Mouse (Mus musculus): ENCODE results near the gene Ppp1r3f. TPM values are rescaled to one million over a fixed set of nuclear protein-coding genes. Genes with fewer than 3 reads are reported as not detected.

Ppp1r3f gene
- polyA plus RNA-seq, 1 experiment from 2014 or later, result 1.2 TPM

DNA sequence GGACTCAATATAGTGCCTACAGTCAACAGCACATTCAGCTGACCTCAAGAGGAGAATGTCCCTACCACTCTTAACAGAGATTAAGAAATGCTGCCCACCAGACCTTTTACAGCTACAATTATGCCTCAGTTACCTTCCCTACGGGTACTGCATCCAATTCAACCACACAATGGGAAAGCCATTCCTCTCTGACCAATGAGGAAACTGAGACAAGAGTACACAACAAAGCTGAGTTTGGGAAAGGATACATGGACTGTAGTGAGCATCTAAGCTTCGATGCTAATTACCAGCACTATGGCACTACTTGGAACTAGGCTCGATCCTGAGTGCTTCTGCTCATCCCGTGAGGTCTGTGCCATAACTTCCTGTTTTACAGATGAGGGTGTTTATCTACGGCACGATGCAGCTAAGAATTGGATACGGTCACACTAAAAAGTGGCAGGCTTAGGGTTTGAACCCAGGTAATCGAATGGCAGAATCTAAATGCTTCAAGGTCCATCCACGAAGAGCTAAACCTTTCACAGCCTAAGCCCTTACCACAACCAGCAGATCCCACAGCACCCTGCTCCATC is 2.4 kb downstream of the Ppp1r3f start:
- H3K4me2 ChIP-seq (ENCODE audit: low read depth, low read length), result no peak overlapping the region
- no peaks in the 10 kb centered on the region for H3K27me3 ChIP-seq (ENCODE audit: control insufficient read depth, insufficient read depth, low read length)
- no peak overlapping the region for H3K4me3 ChIP-seq (ENCODE audit: low read depth, low read length)
- no peaks in the 10 kb centered on the region for H3K4me1 ChIP-seq (ENCODE audit: control insufficient read depth, insufficient read depth, low read length)
- 91% methylated on average over 9 of the region's 9 CpGs for WGBS
- H3K9ac ChIP-seq (replicated peaks; ENCODE audit: low read length), result no peak overlapping the region
- H3K9me3 ChIP-seq (replicated peaks; ENCODE audit: control insufficient read depth, low read length), result no peaks in the 10 kb centered on the region
- ATAC-seq (replicated peaks; ENCODE audit: insufficient number of reproducible peaks, low FRiP score, low TSS enrichment, low read depth) (no peak), DNase-seq (ENCODE audit: low spot score) (no peak)
- H3K27ac ChIP-seq (replicated peaks; ENCODE audit: low read depth, low read length), result no peak overlapping the region
- H3K36me3 ChIP-seq (replicated peaks; ENCODE audit: control insufficient read depth, insufficient read depth, low read depth, low read length), result no peaks in the 10 kb centered on the region

DNA sequence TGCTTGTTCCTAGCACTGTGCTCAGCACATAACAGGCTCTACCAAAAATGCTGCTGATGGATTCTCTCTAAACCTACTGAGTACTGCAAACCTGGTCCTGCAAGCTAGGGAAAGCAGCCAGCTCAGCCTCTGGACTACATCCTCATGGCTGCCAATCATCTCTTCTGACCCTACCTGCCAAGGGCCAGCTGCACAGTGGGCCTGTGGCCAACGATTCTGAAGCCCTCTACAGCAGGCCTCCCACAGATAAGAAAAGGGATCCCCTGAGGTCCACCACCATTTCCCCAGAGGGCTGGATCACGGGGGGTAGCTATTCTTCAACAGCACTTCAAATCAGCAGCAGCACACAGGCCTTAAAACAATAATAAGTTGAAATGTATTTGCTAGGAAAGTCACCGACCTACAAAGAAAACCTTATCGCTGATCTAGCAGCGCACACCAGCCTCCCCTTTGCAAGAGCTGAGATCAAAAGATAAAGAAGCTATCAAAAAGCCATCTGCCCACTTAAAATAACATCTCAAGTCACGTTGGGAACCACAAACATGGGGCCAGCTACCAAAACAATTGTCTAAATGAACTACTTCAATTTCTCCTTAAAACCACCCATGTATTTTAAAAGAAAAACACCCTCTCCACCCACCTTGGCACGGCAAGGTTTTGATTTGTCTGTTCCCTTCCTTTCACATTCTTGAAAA is 3.5 kb downstream of the Ppp1r3f start:
- Histone ChIP-seq H3K36me3 (replicated peaks; ENCODE audit: control insufficient read depth, insufficient read depth, low read depth, low read length) (no peaks in the 10 kb centered on the region), H3K4me2 (ENCODE audit: low read depth, low read length) (no peak overlapping the region), H3K9ac (replicated peaks; ENCODE audit: low read length) (no peak overlapping the region), H3K4me3 (ENCODE audit: low read depth, low read length) (no peak overlapping the region), H3K27ac (replicated peaks; ENCODE audit: low read depth, low read length) (no peak overlapping the region), H3K4me1 (ENCODE audit: control insufficient read depth, insufficient read depth, low read length) (no peaks in the 10 kb centered on the region), H3K9me3 (replicated peaks; ENCODE audit: control insufficient read depth, low read length) (no peaks in the 10 kb centered on the region), H3K27me3 (ENCODE audit: control insufficient read depth, insufficient read depth, low read length) (no peaks in the 10 kb centered on the region)
- 61% methylated on average over 7 of the region's 7 CpGs for WGBS
- ATAC-seq (replicated peaks; ENCODE audit: insufficient number of reproducible peaks, low FRiP score, low TSS enrichment, low read depth) (no peak), DNase-seq (ENCODE audit: low spot score) (no peak)

DNA sequence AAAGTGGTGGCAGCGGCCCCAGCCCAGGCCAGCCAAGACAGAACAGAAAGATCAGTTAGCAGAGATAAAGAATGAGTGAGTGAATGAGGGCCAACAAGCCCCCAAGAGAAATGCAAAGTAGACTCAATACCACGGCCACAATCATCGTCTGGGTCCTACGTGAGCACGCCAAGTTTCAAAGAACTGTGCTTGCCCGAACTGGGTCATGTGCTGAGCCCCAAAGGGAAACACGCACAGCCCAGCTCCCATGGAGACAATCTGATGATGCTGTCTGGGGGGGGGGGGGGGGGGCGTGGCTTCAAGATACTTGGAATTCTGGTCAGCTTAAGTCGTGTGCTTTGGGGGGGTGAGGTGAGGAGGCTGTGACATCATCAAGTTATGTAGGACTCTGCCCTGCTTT is 6.6 kb downstream of the Ppp1r3f start:
- Histone ChIP-seq H3K9ac (replicated peaks; ENCODE audit: low read length) (no peak overlapping the region), H3K4me3 (ENCODE audit: low read depth, low read length) (no peak overlapping the region), H3K9me3 (replicated peaks; ENCODE audit: control insufficient read depth, low read length) (no peaks in the 10 kb centered on the region), H3K27ac (replicated peaks; ENCODE audit: low read depth, low read length) (no peak overlapping the region), H3K27me3 (ENCODE audit: control insufficient read depth, insufficient read depth, low read length) (no peaks in the 10 kb centered on the region), H3K36me3 (replicated peaks; ENCODE audit: control insufficient read depth, insufficient read depth, low read depth, low read length) (no peaks in the 10 kb centered on the region), H3K4me2 (ENCODE audit: low read depth, low read length) (no peak overlapping the region), H3K4me1 (ENCODE audit: control insufficient read depth, insufficient read depth, low read length) (no peaks in the 10 kb centered on the region)
- ATAC-seq (replicated peaks; ENCODE audit: insufficient number of reproducible peaks, low FRiP score, low TSS enrichment, low read depth), result no peak
- DNase-seq (ENCODE audit: low spot score), result no peak
- 73% methylated on average over 9 of the region's 9 CpGs for WGBS

DNA sequence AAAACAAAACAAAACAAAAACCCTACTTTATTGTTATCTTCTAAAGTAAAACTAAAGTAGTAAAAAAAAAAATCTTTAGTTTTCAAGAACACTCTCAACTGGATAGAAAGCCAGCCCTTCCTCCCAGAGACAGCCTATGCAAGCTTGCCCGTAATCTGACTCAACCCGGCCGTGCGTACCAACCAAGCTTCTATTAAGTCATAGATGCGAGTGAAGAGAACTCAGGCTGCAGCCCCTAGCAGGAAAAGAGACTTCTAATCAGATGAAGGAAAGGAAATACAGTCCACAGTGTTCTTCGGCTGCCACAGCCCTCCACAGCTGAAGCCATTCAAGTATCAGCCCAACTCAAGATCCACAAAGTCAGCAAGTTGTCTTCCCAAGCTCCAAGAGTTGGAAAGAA is 7.7 kb downstream of the Ppp1r3f start:
- no peak overlapping the region for H3K4me3 ChIP-seq (ENCODE audit: low read depth, low read length)
- H3K9me3 ChIP-seq (replicated peaks; ENCODE audit: control insufficient read depth, low read length), result no peaks in the 10 kb centered on the region
- ATAC-seq (replicated peaks; ENCODE audit: insufficient number of reproducible peaks, low FRiP score, low TSS enrichment, low read depth), result no peak
- no peaks in the 10 kb centered on the region for H3K27me3 ChIP-seq (ENCODE audit: control insufficient read depth, insufficient read depth, low read length)
- H3K27ac ChIP-seq (replicated peaks; ENCODE audit: low read depth, low read length), result no peak overlapping the region
- DNase-seq (ENCODE audit: low spot score), result no peak
- 85% methylated on average over 6 of the region's 6 CpGs for WGBS
- no peak overlapping the region for H3K4me2 ChIP-seq (ENCODE audit: low read depth, low read length)
- H3K36me3 ChIP-seq (replicated peaks; ENCODE audit: control insufficient read depth, insufficient read depth, low read depth, low read length), result no peaks in the 10 kb centered on the region
- no peaks in the 10 kb centered on the region for H3K4me1 ChIP-seq (ENCODE audit: control insufficient read depth, insufficient read depth, low read length)
- no peak overlapping the region for H3K9ac ChIP-seq (replicated peaks; ENCODE audit: low read length)

DNA sequence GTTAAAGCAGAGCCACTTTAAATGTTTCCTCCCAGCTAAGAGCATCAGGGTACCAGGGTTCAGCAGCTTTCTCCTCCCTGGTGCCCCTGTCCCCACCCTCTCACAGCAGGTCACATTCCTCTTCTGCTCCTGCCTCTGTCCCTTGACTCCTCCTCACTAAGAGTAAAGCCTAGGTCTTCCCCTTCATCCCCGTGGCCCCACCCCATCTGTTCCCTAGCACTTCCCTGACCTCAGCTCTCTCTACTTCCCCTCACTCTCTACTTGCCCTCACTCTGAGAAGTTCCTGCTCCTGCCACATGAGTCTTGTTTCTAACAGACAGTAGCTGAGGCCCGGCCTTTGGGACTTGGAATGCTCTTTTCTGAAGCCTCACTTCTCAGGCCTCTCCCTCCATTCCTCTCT is 11.0 kb downstream of the Ppp1r3f start:
- no peak for ATAC-seq (replicated peaks; ENCODE audit: insufficient number of reproducible peaks, low FRiP score, low TSS enrichment, low read depth)
- 30% methylated on average over 2 of the region's 2 CpGs for WGBS

DNA sequence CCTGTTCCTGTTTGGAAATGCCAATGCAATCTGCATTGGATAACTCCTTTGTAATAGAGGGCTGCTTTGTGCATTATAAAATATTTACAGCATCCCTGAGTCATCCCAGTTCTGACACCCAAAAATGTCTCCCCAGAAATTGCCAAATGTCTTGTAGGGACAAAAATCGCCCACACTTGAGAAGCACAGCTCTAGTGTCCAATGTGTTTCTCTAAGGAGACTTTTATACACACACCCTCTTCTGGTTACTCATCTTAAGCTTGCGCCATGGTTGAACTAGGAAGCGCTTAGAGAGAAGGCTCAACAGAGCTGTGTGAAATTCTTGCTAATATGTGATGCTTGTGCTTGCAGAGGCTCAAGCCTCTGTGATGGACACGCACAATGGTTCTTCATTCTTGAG is 20.6 kb downstream of the Ppp1r3f start:
- no peak for DNase-seq (ENCODE audit: low spot score)
- Histone ChIP-seq H3K9ac (replicated peaks; ENCODE audit: low read length) (no peak overlapping the region), H3K4me2 (ENCODE audit: low read depth, low read length) (no peak overlapping the region), H3K4me1 (ENCODE audit: control insufficient read depth, insufficient read depth, low read length) (no peaks in the 10 kb centered on the region), H3K9me3 (replicated peaks; ENCODE audit: control insufficient read depth, low read length) (no peaks in the 10 kb centered on the region), H3K36me3 (replicated peaks; ENCODE audit: control insufficient read depth, insufficient read depth, low read depth, low read length) (no peaks in the 10 kb centered on the region), H3K27me3 (ENCODE audit: control insufficient read depth, insufficient read depth, low read length) (no peaks in the 10 kb centered on the region), H3K4me3 (ENCODE audit: low read depth, low read length) (no peak overlapping the region), H3K27ac (replicated peaks; ENCODE audit: low read depth, low read length) (no peak overlapping the region)
- 87% methylated on average over 4 of the region's 4 CpGs for WGBS
- no peak for ATAC-seq (replicated peaks; ENCODE audit: insufficient number of reproducible peaks, low FRiP score, low TSS enrichment, low read depth)

More for the DNA sequence above, 11.0 kb downstream of the Ppp1r3f start:
- H3K4me3 ChIP-seq (ENCODE audit: low read depth, low read length), result no peak overlapping the region
- H3K36me3 ChIP-seq (replicated peaks; ENCODE audit: control insufficient read depth, insufficient read depth, low read depth, low read length), result no peaks in the 10 kb centered on the region
- H3K4me2 ChIP-seq (ENCODE audit: low read depth, low read length), result no peak overlapping the region
- no peaks in the 10 kb centered on the region for H3K4me1 ChIP-seq (ENCODE audit: control insufficient read depth, insufficient read depth, low read length)
- no peak for DNase-seq (ENCODE audit: low spot score)
- H3K9ac ChIP-seq (replicated peaks; ENCODE audit: low read length), result no peak overlapping the region
- H3K27ac ChIP-seq (replicated peaks; ENCODE audit: low read depth, low read length), result no peak overlapping the region
- H3K27me3 ChIP-seq (ENCODE audit: control insufficient read depth, insufficient read depth, low read length), result no peaks in the 10 kb centered on the region
- no peaks in the 10 kb centered on the region for H3K9me3 ChIP-seq (replicated peaks; ENCODE audit: control insufficient read depth, low read length)

DNA sequence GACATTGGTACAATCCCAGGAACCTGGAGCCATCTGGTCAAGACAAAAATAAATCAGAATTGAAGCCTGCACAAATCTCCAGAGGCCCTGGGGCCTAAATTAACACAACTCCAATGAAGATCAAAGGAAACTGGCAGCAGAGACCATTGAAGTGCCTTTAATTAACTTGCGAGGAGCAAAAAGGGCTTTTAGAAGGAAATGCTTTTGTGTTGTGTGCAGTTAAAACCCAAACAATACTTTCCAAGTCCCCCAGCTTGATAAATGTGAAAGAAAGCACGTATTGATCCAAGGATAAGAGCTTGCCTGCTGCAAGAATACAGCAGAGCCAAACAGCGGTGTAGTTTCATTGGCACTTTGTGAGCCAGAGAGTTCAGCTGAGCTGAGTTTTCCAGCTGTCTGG is 49.1 kb downstream of the Ppp1r3f start:
- Histone ChIP-seq H3K4me3 (ENCODE audit: low read depth, low read length) (no peak overlapping the region), H3K27me3 (ENCODE audit: control insufficient read depth, insufficient read depth, low read length) (no peaks in the 10 kb centered on the region), H3K36me3 (replicated peaks; ENCODE audit: control insufficient read depth, insufficient read depth, low read depth, low read length) (no peaks in the 10 kb centered on the region), H3K9ac (replicated peaks; ENCODE audit: low read length) (no peak overlapping the region), H3K4me2 (ENCODE audit: low read depth, low read length) (no peak overlapping the region), H3K4me1 (ENCODE audit: control insufficient read depth, insufficient read depth, low read length) (no peaks in the 10 kb centered on the region), H3K27ac (replicated peaks; ENCODE audit: low read depth, low read length) (no peak overlapping the region), H3K9me3 (replicated peaks; ENCODE audit: control insufficient read depth, low read length) (no peaks in the 10 kb centered on the region)
- DNase-seq (ENCODE audit: low spot score) (no peak), ATAC-seq (replicated peaks; ENCODE audit: insufficient number of reproducible peaks, low FRiP score, low TSS enrichment, low read depth) (no peak)
- WGBS, result 31% methylated on average over 3 of the region's 3 CpGs

All from embryonic facial prominence, embryonic 11.5 days (tissue).